Mouse (Mus musculus): ENCODE measurements around the gene Pilrb2.
"Not testable (repeated sequence)": the region's sequence is repeated elsewhere in the genome, so short reads cannot be mapped to it uniquely, and the experiment has no call there.

Gene Pilrb2

DNA sequence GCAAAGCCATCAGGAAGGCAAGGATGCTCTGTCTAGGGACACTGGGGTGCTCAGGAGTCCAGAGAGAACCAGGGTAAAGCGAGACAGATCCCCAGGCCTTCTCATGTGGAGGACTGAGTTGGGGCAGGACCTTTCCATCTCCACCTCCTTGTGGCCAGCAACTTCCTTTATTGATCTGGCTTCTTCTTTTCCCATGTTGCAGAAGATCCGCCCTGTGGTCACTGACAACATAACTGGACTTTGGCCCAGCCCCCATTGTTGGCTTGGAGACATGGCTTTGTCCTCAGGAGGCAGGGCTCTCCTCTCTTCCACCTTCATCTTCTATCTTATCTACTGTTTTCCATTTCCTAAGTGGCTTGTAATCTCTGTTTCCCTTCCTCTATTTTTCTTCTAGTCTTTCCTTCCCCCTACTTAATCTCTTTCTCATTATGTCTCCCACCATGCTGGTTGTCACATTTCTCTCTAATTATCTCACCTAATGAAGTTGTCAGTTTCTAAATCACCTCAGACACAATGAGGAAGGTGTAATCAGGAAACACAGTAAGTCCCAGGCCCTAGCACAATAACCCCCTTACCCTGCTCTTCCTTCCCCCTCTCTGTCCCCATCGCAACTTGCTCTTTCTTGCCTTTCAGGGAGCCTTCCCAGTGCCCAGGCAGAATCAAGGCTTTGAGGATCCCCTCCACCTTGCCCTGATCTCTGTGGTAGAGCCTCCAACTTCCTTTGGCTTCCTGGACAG, at the start of gene Pilrb2:
TSS of gene Pilrb2 (minus strand) at position 172 of the 737 bp plus-strand sequence.
- DNase-seq (ENCODE audit: low read depth, low spot score), result not testable (repeated sequence)

DNA sequence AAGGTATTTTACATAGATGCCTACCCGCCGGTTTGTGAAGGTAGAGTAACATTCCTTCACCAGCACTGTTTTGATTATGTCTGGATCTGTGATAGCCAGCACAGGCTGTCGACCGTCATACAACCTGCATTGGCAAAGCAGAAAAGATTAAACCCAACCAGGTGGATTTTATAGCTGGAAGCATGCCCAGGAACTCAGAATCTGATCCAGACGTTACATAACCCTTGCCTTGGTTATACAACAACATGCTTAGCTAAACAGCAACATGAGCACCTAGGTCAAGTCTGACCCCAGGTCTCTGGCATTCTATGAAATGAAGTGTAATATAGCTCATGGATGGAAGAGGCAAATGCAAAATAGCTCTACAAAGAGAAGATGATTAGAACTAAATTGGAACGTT, 43.9 kb upstream of the Pilrb2 start:
- no peak for DNase-seq (ENCODE audit: low read depth, low spot score)

- DNase-seq (ENCODE audit: low read depth, low spot score), result no peak
Measured at GRCm38 (mm10) chr5:137914508-137914907, 42.9 kb upstream of the Pilrb2 start.

DNA sequence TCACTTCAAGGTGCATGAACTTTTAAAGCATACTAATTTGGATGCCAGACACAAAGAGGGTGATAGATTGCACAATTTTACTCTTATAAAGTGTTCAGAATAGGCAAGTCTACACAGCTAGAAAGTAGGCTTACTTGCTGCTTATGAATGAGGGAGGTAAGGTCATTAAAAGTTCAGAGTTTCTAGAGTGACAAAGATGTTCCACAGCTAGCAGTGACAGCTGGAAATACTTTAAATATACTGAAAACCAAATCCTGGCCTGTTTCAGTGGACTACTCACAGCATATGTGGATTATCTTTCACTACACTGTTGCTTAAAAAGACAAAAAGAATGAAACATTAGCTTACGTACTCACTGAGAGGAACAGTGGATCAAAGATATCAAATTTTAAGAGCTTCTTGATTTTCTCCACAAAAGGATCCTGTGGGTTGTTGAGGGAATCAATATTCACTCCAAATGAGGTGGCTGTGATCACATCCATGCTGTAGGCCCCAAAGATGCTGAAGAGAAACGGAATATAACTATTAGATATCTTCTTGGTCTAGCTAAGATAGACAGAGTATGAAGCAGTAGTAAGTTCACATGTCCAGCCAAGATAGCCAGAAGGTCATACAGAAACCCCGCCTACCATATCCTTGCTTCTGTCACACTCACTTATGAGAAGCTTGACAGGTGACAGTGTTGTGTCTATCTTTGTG, 38.1 kb upstream of the Pilrb2 start:
- DNase-seq (ENCODE audit: low read depth, low spot score), result no peak

GRCm38 (mm10) chr5:137897812-137898211, 26.2 kb upstream of the Pilrb2 start:
- DNase-seq (ENCODE audit: low read depth, low spot score), result no peak

DNA sequence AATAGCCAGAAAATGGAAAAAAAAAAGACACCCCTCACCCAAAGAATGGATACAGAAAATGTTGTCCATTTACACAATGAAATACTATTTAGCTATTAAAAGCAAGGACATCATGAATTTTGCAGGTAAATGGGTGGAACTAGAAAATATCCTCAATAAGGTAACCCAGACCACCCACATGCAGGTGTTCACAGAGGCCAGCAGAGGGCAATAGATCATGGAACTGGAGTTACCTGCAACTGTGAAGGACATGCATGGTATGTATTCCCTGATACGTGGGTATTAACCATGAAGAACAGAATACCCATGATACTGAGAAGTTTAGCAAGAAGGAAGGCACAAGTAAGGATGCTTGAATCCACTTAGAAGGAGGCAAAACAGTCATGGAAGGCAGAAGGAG, 21.3 kb upstream of the Pilrb2 start:
- no peak for DNase-seq (ENCODE audit: low read depth, low spot score)

DNA sequence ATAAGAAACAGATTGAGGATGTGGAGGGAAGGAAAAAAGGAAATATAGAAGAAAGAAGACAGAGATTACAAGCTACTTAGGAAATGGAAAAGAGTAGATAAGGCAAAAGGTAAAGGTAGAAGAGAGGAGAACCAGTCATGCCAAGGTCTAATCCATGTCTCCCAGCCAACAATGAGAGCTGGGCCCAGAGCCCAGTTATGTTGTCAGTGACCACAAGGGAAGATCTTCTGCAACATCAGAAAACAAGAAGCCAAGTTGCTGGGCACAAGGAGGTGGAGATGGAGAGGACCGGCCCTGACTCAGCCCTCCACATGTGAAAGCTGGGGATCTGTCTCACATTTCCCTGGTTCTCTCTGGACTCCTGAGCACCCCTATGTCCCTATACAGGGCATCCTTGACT, 16.1 kb upstream of the Pilrb2 start:
- DNase-seq (ENCODE audit: low read depth, low spot score), result no peak

DNA sequence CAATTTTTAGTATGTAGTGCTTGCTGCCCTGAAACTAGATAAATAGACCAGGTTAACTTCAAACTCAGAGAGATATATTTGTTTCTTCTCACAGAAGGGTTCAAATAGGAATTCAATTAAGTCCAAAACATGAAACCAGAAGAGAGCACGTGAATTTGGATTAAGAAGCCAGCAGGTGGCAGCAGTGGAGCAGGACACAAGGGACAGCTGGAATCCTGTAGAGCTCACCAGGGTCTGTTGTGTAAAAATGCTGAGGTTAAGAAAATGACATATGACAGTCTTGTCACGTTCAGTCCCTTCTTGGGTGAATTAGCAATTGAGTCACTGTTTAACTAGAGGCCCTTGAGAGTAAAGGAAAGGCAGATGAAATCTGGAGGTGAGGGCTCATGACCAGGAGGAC, 14.3 kb upstream of the Pilrb2 start:
- peak; percentile 43 for DNase-seq (ENCODE audit: low read depth, low spot score)

- DNase-seq (ENCODE audit: low read depth, low spot score), result no peak
Measured at GRCm38 (mm10) chr5:137883345-137883744, 11.7 kb upstream of the Pilrb2 start.

DNA sequence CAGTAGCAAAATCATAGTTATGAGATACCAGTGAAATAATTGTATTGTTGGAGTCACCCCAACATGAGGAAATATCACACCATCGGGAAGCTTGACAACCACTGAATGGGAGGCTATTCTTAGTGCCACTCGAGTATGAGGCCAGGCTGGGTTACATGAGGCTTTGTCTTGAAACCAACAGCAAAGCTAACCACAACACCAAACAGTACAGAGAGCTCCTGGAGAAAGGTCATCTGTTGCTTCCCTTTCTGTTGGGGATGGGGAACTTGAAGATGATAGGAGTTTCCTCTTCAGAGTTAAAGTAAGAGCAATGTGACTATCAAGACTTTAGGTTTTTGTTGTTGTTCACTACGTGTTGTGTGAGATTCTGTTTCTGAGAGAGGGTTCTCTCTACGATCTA, 11.3 kb upstream of the Pilrb2 start:
- DNase-seq (ENCODE audit: low read depth, low spot score), result no peak

- peak; percentile 7 for DNase-seq (ENCODE audit: low read depth, low spot score)
Measured at GRCm38 (mm10) chr5:137877860-137878259, 6.2 kb upstream of the Pilrb2 start.

DNA sequence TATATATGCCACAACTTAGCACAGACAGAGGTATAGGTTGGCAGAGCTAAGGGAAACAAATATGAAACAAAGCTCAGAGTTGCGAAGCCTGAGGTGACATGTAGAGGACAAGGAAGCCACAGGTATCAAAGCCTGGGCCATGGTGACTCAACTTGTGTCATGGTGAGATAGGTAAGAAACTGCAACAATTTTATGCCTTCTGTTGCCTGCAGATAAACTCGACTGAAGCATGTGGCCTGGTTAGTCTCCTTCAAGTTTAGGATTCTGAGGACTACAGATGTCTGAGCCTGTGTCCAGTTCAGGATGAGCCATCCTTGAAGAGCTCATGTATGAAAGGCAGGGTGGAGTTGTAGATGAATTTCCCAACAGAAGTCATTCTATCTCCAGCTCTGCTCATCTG, 3.4 kb upstream of the Pilrb2 start:
- no peak for DNase-seq (ENCODE audit: low read depth, low spot score)

GRCm38 (mm10) chr5:137872381-137872702, 727 bp upstream of the Pilrb2 start:
- DNase-seq (ENCODE audit: low read depth, low spot score), result not testable (repeated sequence)

- DNase-seq (ENCODE audit: low read depth, low spot score), result not testable (repeated sequence)
Measured at GRCm38 (mm10) chr5:137868600-137868999, 3.0 kb downstream of the Pilrb2 start.

- DNase-seq (ENCODE audit: low read depth, low spot score), result not testable (repeated sequence)
Measured at GRCm38 (mm10) chr5:137864008-137864407, 7.6 kb downstream of the Pilrb2 start.

GRCm38 (mm10) chr5:137857960-137858710, 13.5 kb downstream of the Pilrb2 start, which contains the start of gene Pilrb1:
TSS of gene Pilrb1 (minus strand) at chr5:137858106.
- not testable (repeated sequence) for DNase-seq (ENCODE audit: low read depth, low spot score)

GRCm38 (mm10) chr5:137856870-137857269, 14.7 kb downstream of the Pilrb2 start:
- DNase-seq (ENCODE audit: low read depth, low spot score), result not testable (repeated sequence)

- not testable (repeated sequence) for DNase-seq (ENCODE audit: low read depth, low spot score)
Measured at GRCm38 (mm10) chr5:137854907-137855306, 16.7 kb downstream of the Pilrb2 start.

DNA sequence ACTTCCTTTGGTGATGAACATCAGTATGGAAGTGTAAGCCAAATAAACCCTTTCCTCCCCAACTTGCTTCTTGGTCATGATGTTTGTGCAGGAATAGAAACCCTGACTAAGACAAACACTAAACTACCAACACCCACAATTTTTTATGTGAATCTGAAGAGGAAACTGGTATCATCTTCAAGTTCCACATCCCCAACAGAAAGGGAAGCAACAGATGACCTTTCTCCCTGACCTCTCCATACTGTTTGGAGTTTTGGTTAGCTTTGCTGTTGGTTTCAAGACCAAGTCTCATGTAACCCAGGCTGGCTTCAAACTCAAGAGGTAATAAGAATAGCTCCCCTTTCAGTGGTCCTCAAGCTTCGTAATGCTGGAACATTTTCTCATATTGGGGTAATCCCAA, 21.3 kb downstream of the Pilrb2 start:
- DNase-seq (ENCODE audit: low read depth, low spot score), result not testable (repeated sequence)

DNA sequence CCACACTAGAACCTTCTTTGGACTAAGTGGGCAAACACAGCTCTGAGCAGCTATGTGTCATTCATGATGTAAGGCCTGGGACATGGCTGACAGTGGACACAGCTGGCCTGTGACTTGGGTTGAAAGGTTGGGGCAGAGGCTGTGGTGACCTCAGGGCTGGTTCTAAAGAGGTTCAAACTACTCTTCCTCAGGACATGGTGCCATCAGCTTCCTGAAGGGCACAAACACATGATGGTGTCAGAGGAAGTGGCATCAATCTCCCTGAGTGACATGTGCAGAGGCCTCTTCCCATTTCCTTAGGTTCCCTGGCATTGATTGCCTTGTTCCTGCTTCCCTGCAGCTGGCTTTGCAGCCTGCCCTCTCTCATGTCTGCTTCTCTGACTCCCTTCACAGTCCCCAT, 34.5 kb downstream of the Pilrb2 start:
- DNase-seq (ENCODE audit: low read depth, low spot score), result not testable (repeated sequence)

- no peak for DNase-seq (ENCODE audit: low read depth, low spot score)
Measured at GRCm38 (mm10) chr5:137836611-137837010, 35.0 kb downstream of the Pilrb2 start.

- not testable (repeated sequence) for DNase-seq (ENCODE audit: low read depth, low spot score)
Measured at GRCm38 (mm10) chr5:137835966-137836520, 35.6 kb downstream of the Pilrb2 start, which contains the start of gene Pilra. TSS of gene Pilra (minus strand) at chr5:137836281.
